Mouse (Mus musculus) ES-Bruce4 (cell line): ENCODE results near the gene Uevld. TPM values are rescaled to one million over a fixed set of nuclear protein-coding genes. Genes with fewer than 3 reads are reported as not detected.

Experiments used
- H3K27ac ChIP-seq: 2 replicates; pipeline ENCODE4 v1.5.1; 2012; ENCODE audit warnings: low read length, inconsistent platforms; ENCODE audit not compliant: insufficient read depth
- H3K27me3 ChIP-seq: 2 replicates; pipeline ENCODE4 v1.6.1; 2012; ENCODE audit warnings: mild to moderate bottlenecking, low read length, inconsistent platforms; ENCODE audit not compliant: control insufficient read depth, poor library complexity, insufficient read depth, severe bottlenecking
- H3K36me3 ChIP-seq: 2 replicates; pipeline ENCODE4 v1.6.1; 2012; ENCODE audit warnings: inconsistent platforms, mild to moderate bottlenecking, low read length, moderate library complexity; ENCODE audit not compliant: control insufficient read depth, poor library complexity, insufficient read depth, severe bottlenecking
- H3K4me1 ChIP-seq: one replicate; pipeline ENCODE4 v1.8.1; 2011; ENCODE audit warnings: low read length; ENCODE audit not compliant: control insufficient read depth, insufficient read depth
- H3K4me3 ChIP-seq: 2 replicates; pipeline ENCODE4 v1.5.1; 2011; ENCODE audit warnings: low read depth, mild to moderate bottlenecking, low read length
- H3K9ac ChIP-seq: 2 replicates; pipeline ENCODE4 v1.6.1; 2012; ENCODE audit warnings: low read depth, mild to moderate bottlenecking, inconsistent platforms; ENCODE audit not compliant: poor library complexity, severe bottlenecking
- H3K9me3 ChIP-seq: replicated peaks from 2 replicates; pipeline ENCODE4 v1.6.1; 2012; ENCODE audit warnings: mild to moderate bottlenecking, low read length, inconsistent platforms; ENCODE audit not compliant: control insufficient read depth, poor library complexity, insufficient read depth, severe bottlenecking
- CTCF ChIP-seq: IDR thresholded peaks from one replicate; pipeline ENCODE4 v1.8.1; 2011; ENCODE audit warnings: low read depth, low read length
- EP300 ChIP-seq: IDR thresholded peaks from 2 replicates; pipeline ENCODE4 v1.6.1; 2011; ENCODE audit warnings: low read depth, low read length; ENCODE audit not compliant: insufficient read depth
- POLR2A ChIP-seq: IDR thresholded peaks from one replicate; pipeline ENCODE4 v1.8.1; 2011; ENCODE audit warnings: low read length; ENCODE audit not compliant: insufficient read depth
- polyA plus RNA-seq: library from polyadenylated mRNA; stranded (reverse); fragments of >200 nt; gene quantifications from 2 replicates; pipeline ENCODE4 v1.2.4, GENCODE M21; 2011; ENCODE audit warnings: low read depth; ENCODE audit not compliant: missing spikeins, insufficient read depth, insufficient read length

Uevld gene
- polyA plus RNA-seq, 1 experiment = 64.5 TPM

DNA sequence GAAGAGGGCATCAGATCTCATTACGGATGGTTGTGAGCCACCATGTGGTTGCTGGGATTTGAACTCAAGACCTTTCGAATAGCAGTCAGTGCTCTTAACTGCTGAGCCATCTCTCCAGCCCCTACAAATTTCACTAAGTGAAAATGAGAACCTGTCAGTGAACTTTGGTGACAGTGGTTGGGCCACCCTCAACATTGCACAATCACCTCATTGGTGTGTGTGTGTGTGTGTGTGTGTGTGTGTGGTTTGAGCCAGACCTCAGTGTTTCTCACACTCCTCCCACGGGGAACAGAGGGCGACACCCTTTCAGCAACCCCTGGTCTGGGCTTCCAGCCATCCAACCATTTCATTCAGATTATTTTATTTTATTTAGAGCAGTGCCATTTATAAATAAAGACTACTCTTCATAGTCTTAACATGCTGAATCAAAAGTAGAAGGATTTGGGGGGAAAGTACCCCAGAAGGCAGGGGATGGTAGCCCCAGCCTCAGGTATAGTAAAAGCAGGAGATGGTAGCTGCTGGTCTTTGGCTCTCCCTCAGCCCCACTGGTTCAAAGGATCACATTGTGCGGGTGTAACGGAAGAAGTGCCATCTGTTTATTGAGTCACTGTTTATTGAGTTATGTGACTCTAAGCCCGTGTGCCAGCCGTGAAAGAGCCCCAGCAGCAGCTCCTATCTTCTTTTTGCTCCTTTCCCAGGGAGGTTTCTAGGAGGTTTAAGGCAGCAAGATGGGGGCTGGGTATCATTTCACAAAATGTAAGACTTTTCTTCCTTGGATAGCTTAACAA lies 27.6 kb upstream of the Uevld start:
- H3K4me1 ChIP-seq = no peaks in the 10 kb centered on the region
- no peak overlapping the region for H3K4me3 ChIP-seq
- no peaks in the 10 kb centered on the region for H3K9me3 ChIP-seq
- no peaks in the 10 kb centered on the region for H3K27me3 ChIP-seq
- TF ChIP-seq POLR2A (no peak), EP300 (no peak), CTCF (no peak)
- H3K36me3 ChIP-seq = no peaks in the 10 kb centered on the region; the same call in 1 of the 2 replicates
- H3K27ac ChIP-seq = no peak overlapping the region
- no peak overlapping the region for H3K9ac ChIP-seq

DNA sequence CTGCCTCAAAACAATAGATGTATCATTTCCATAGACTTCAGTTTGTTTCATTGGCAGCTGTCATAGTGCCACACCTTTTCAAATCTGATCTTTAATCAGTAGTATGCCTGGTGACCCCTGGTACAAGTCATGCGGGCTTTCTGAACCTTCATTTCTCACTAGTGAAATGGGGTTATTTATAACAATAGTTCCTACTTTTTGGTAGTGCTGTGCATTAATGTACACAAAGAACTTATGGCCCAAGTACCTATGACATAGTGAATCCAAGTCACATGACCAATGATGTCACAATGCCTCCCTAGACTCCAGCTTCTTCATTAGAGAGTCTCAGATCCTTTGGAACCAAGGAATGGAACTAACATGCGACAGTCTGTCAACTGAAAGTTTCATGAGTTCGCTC lies 25.0 kb upstream of the Uevld start, which contains the start of gene Gm9999:
Gene Gm9999 (plus strand): TSS at position 301 of the 400 bp plus-strand sequence.
- TF ChIP-seq POLR2A = no peak
- no peak for TF ChIP-seq EP300
- no peak for TF ChIP-seq CTCF
- Histone ChIP-seq H3K27ac (no peak within 1 kb of the TSS), H3K4me1 (no peaks in the 10 kb centered on the region), H3K9ac (no peak within 1 kb of the TSS), H3K36me3 (no peaks in the 10 kb centered on the region), H3K9me3 (no peaks in the 10 kb centered on the region), H3K27me3 (no peaks in the 10 kb centered on the region), H3K4me3 (no peak within 1 kb of the TSS)

DNA sequence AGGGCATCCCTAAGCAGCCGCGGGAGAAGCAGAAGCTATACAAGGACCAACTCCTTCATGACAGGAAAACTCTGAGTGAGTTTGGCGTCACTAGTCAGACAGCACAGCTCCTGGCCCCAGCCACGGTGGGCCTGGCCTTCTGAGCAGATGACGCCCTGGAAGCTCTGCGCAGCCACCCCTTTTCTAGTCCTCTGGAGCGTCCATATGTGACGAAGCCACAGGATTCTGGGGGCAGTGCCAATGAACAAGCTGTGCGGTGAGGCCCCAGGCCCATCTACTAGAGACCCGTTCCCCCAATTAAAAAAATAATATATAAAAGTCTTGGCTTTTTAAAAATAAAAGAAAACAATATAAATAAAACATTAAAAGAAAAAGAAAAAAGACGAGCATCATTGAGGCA lies 17.1 kb upstream of the Uevld start:
- Histone ChIP-seq H3K4me1 (no peaks in the 10 kb centered on the region), H3K9ac (no peak overlapping the region), H3K36me3 (no peaks in the 10 kb centered on the region), H3K27ac (no peak overlapping the region), H3K9me3 (no peaks in the 10 kb centered on the region), H3K27me3 (no peaks in the 10 kb centered on the region), H3K4me3 (no peak overlapping the region)
- TF ChIP-seq CTCF = no peak
- no peak for TF ChIP-seq POLR2A
- no peak for TF ChIP-seq EP300

DNA sequence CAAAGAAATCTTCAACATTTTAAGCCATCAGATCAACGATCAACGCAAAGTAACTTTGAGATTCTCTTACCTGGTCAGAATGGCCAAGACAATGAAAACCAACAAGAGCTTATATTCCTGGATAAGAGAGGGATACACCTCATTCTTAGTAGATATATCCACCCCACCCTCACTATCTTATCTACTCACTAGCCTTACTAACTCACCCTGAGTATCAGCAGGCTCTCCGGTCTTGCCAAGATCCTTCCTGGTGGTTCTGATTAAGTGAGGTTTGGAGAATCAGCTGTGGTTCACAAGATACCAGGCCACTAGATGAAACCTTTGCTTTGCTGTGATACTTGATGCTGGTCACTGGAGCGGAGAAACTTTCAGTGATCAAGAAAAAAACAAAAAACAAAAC lies 16.3 kb upstream of the Uevld start:
- H3K9ac ChIP-seq = no peak overlapping the region
- no peaks in the 10 kb centered on the region for H3K36me3 ChIP-seq
- no peaks in the 10 kb centered on the region for H3K27me3 ChIP-seq
- no peak overlapping the region for H3K4me3 ChIP-seq
- no peaks in the 10 kb centered on the region for H3K4me1 ChIP-seq
- no peaks in the 10 kb centered on the region for H3K9me3 ChIP-seq
- TF ChIP-seq CTCF (no peak), POLR2A (no peak), EP300 (no peak)
- no peak overlapping the region for H3K27ac ChIP-seq

DNA sequence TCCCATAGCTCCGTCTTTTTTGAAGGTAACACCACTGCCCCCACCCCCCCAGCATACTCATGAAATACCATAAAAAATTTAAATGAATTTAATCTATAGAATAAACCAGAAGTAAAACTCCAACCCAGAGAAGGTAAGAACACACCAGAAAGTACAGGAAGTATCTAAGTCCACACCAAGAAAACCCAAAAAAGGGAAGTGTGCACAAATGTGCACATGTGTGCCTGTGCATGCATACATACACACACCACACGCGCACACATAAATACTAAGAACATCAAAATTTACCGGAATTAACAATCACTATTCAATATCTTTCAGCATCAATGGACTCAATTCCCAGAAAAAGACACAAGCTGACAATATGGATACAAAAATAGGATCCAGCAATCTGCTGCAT lies 11.6 kb upstream of the Uevld start:
- H3K9me3 ChIP-seq = no peaks in the 10 kb centered on the region
- no peaks in the 10 kb centered on the region; the same call in 1 of the 2 replicates for H3K27me3 ChIP-seq
- no peaks in the 10 kb centered on the region for H3K4me1 ChIP-seq
- H3K4me3 ChIP-seq = no peak overlapping the region
- H3K36me3 ChIP-seq = no peaks in the 10 kb centered on the region
- TF ChIP-seq CTCF (no peak), EP300 (no peak), POLR2A (no peak)
- H3K27ac ChIP-seq = no peak overlapping the region
- H3K9ac ChIP-seq = no peak overlapping the region

DNA sequence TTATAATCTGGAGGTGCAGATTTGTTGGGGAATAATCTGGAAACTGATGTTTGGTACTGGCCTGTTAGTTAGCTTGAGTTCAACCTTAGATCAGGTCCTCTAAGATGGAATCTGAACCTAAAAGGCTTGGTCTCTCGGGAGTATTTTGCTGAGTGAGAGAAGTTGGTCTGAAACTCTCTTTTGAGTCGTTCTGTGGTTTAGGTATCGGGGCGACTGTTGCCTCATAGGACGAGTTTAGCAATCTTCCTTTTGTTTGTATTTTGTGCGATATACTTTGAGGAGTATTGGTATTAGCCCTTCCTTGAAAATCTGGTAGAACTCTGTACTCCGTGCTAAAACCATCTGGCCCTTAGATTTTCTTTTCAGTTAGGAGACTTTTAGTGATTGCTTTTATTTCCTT lies 5.7 kb upstream of the Uevld start:
- no peak for TF ChIP-seq EP300
- Histone ChIP-seq H3K9me3 (no peaks in the 10 kb centered on the region), H3K27me3 (no peaks in the 10 kb centered on the region), H3K27ac (no peak overlapping the region), H3K4me1 (no peaks in the 10 kb centered on the region), H3K9ac (0 out of 2 replicates have a peak overlapping the region, but pooled peaks have one; percentile 45), H3K4me3 (no peak overlapping the region), H3K36me3 (no peaks in the 10 kb centered on the region)
